Mouse (Mus musculus): Measurements from ENCODE around the gene Bbc3.

DNA sequence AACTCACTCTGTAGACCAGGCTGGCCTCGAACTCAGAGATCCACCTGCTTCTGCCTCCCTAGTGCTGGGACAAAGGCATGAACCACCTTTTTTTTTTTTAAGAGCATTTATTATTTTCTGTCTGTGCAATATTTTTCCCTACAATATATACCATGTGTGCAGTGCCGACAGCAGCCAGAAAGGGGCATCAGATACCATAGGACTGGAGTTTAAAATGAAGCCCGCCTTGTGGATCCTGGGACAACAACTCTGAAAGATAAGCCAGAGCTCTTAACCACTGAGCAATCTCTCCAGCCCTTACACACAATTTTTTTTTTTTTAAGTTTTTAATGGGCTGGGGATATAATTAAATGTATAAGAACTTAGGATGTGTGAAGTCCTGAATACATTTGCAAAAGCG is 13.8 kb upstream of the Bbc3 start:
- no peak for TF ChIP-seq USF1 (IDR thresholded peaks at IDR 0.05; ENCODE audit: low read depth)
- TF ChIP-seq POLR2A (IDR thresholded peaks at IDR 0.05; ENCODE audit: insufficient read length, low read depth), result no peak
- TF ChIP-seq POLR2AphosphoS2 (IDR thresholded peaks at IDR 0.05; ENCODE audit: insufficient read length, low read depth), result no peak
- no peak for TF ChIP-seq E2F4 (IDR thresholded peaks at IDR 0.05; ENCODE audit: insufficient read depth)
- TF ChIP-seq SRF (IDR thresholded peaks at IDR 0.05; ENCODE audit: control insufficient read depth, insufficient read length, low read depth), result no peak
- TF ChIP-seq MAX (IDR thresholded peaks at IDR 0.05; ENCODE audit: low read depth), result no peak
- no peak for TF ChIP-seq MYOG (IDR thresholded peaks at IDR 0.05; ENCODE audit: control insufficient read depth in 1 of 3, insufficient read depth in 1 of 3, insufficient read length in 2 of 3, low read depth in 2 of 3)
- TF ChIP-seq CEBPB (IDR thresholded peaks at IDR 0.05; ENCODE audit: insufficient read depth, poor library complexity, severe bottlenecking), result no peak
